Mouse (Mus musculus): ENCODE data around the gene Gbx1.

DNA sequence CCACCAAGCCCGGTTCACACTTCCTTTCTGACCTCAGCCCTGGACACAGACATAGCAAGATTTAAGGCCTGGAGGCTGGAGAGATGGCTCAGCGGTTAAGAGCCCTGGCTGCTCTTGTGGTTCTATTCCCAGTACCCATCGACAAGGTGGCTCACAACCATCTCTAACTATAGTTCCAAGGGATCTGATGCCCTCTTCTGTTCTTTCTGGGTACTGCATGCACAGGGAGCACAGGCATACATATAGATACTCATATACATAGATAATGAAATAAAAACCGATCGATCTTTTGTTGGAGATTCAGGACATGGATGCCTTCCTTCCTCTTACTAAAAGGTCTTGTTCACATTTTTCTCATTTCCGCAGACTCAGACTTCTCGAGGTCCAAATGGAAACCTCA is 18.6 kb downstream of the Gbx1 start:
- TF ChIP-seq POLR2A (IDR thresholded peaks at IDR 0.05; ENCODE audit: borderline replicate concordance, control insufficient read depth, low read depth, low read length) (no peak), CTCF (IDR thresholded peaks at IDR 0.05; ENCODE audit: control insufficient read depth, insufficient read depth, low read length) (no peak)

Data from bone marrow, adult 2 months (tissue).